Mouse (Mus musculus) ovary, postnatal 10 days (tissue): Measurements from ENCODE around the gene Flvcr1.

Experiments
- DNase-seq: peaks from one replicate; pipeline ENCODE4 v3.0.0; 2022; ENCODE audit warnings: low spot score

The Flvcr1 gene

GRCm38 (mm10) chr1:190979100-190979563 is 46.8 kb downstream of the Flvcr1 start, which contains the start of gene Vash2:
Vash2 (minus strand) TSS chr1:190979296.
- DNase-seq = peak; percentile 59

- peak; percentile 13 for DNase-seq
Observed at GRCm38 (mm10) chr1:190978511-190979073, 47.4 kb downstream of the Flvcr1 start.

GRCm38 (mm10) chr1:190978001-190978400 is 48.0 kb downstream of the Flvcr1 start:
- DNase-seq = no peak

GRCm38 (mm10) chr1:190976887-190977573 is 48.9 kb downstream of the Flvcr1 start:
- DNase-seq = no peak

GRCm38 (mm10) chr1:190974833-190975232 is 51.1 kb downstream of the Flvcr1 start:
- no peak for DNase-seq

- no peak for DNase-seq
Observed at GRCm38 (mm10) chr1:190974191-190974590, 51.8 kb downstream of the Flvcr1 start.

- no peak for DNase-seq
Observed at GRCm38 (mm10) chr1:190972612-190973192, 53.3 kb downstream of the Flvcr1 start.

- no peak for DNase-seq
Observed at GRCm38 (mm10) chr1:190971708-190972610, 54.0 kb downstream of the Flvcr1 start.

- no peak for DNase-seq
Observed at GRCm38 (mm10) chr1:190968010-190968409, 57.9 kb downstream of the Flvcr1 start.

- DNase-seq = no peak
Observed at GRCm38 (mm10) chr1:190964992-190965780, 60.8 kb downstream of the Flvcr1 start.

GRCm38 (mm10) chr1:190962760-190963159 is 63.2 kb downstream of the Flvcr1 start:
- no peak for DNase-seq

- no peak for DNase-seq
Observed at GRCm38 (mm10) chr1:190958821-190959220, 67.1 kb downstream of the Flvcr1 start.
